17 mouse cellular contexts compared by ENCODE assay signal in genomic region chr5:36165424-36166302, GRCm38 (mm10). TPM values are rescaled to one million over a fixed set of nuclear protein-coding genes. Genes with fewer than 3 reads are reported as not detected.
DNase-seq lines count a peak whose midpoint lies in the region; ATAC-seq and TF ChIP-seq lines count a peak whose summit lies in the region.
"Had no signal": no experiment of that assay in that cellular context is flagged by ENCODE, and none has a peak within 500 bp of the region (broad histone marks: within the 10 kb centered on the region; RNA-seq: fewer than 3 reads in every experiment).

No protein-coding gene starts in this region.

- no peak overlapping the region for H3K27ac ChIP-seq in embryonic facial prominence, embryonic 14.5 days (replicated peaks; ENCODE audit: low read depth, low read length)
- peak overlapping the region; percentile 32 for H3K27ac ChIP-seq in midbrain, embryonic 14.5 days (replicated peaks; ENCODE audit: low read depth, low read length)
- H3K27ac ChIP-seq in liver, embryonic 12.5 days, result no peak overlapping the region
- H3K27ac ChIP-seq: limb, embryonic 12.5 days; stomach, postnatal 0 days had no signal

- no peaks in the 10 kb centered on the region for H3K79me3 ChIP-seq in C2C12 (ENCODE audit: low read depth)

- H3ac ChIP-seq in C2C12 (ENCODE audit: control insufficient read depth, insufficient read length, low read depth), result no peak overlapping the region

- H3K4me3 ChIP-seq in C2C12 (ENCODE audit: insufficient read depth, poor library complexity, severe bottlenecking), result no peak overlapping the region
- no peak overlapping the region for H3K4me3 ChIP-seq in embryonic facial prominence, embryonic 14.5 days (ENCODE audit: low read depth, low read length)
- H3K4me3 ChIP-seq in midbrain, embryonic 14.5 days (replicated peaks; ENCODE audit: low read depth, low read length), result no peak overlapping the region
- no peak overlapping the region for H3K4me3 ChIP-seq in liver, embryonic 12.5 days
- H3K4me3 ChIP-seq: limb, embryonic 12.5 days had no signal

- intact Hi-C loops in gastrocnemius, postnatal 14 days (cut with DNase I; ENCODE audit: low total_unique reads), result no loop called here

- H3K79me2 ChIP-seq in C2C12 (ENCODE audit: control insufficient read depth, insufficient read depth), result no peaks in the 10 kb centered on the region

- no peak overlapping the region for H3K4me2 ChIP-seq in embryonic facial prominence, embryonic 14.5 days (ENCODE audit: low read depth, low read length)
- no peak overlapping the region for H3K4me2 ChIP-seq in midbrain, embryonic 14.5 days (ENCODE audit: low read length)
- H3K4me2 ChIP-seq in liver, embryonic 12.5 days, result no peak overlapping the region
- H3K4me2 ChIP-seq: heart, embryonic 11.5 days; limb, embryonic 12.5 days had no signal

- peak; percentile 13 for TF ChIP-seq CTCF in C2C12 (IDR thresholded peaks at IDR 0.05; ENCODE audit: control insufficient read depth, insufficient read depth, insufficient read length)

- H3K36me3 ChIP-seq in C2C12 (ENCODE audit: control insufficient read depth, insufficient read depth), result no peaks in the 10 kb centered on the region
- no peaks in the 10 kb centered on the region for H3K36me3 ChIP-seq in embryonic facial prominence, embryonic 14.5 days (ENCODE audit: control insufficient read depth, insufficient read depth, low read length)
- H3K36me3 ChIP-seq in midbrain, embryonic 14.5 days (ENCODE audit: control insufficient read depth, insufficient read depth, low read length), result no peaks in the 10 kb centered on the region
- H3K36me3 ChIP-seq in liver, embryonic 12.5 days, result no peaks in the 10 kb centered on the region
- H3K36me3 ChIP-seq: limb, embryonic 12.5 days had no signal

- no peaks in the 10 kb centered on the region for H3K27me3 ChIP-seq in C2C12 (ENCODE audit: control insufficient read depth, insufficient read depth, insufficient read length)
- H3K27me3 ChIP-seq in embryonic facial prominence, embryonic 14.5 days (replicated peaks; ENCODE audit: control insufficient read depth, insufficient read depth, low read length), result no peaks in the 10 kb centered on the region
- H3K27me3 ChIP-seq in midbrain, embryonic 14.5 days (ENCODE audit: control insufficient read depth, insufficient read depth, low read length), result no peaks in the 10 kb centered on the region
- H3K27me3 ChIP-seq in liver, embryonic 12.5 days (replicated peaks), result no peaks in the 10 kb centered on the region
- H3K27me3 ChIP-seq: limb, embryonic 12.5 days had no signal

- H3K4me1 ChIP-seq in embryonic facial prominence, embryonic 14.5 days (ENCODE audit: control insufficient read depth, insufficient read depth, low read length), result no peaks in the 10 kb centered on the region
- H3K4me1 ChIP-seq in midbrain, embryonic 14.5 days (ENCODE audit: control insufficient read depth, insufficient read depth, low read length), result peaks cover 31% of the 10 kb centered on the region
- no peaks in the 10 kb centered on the region for H3K4me1 ChIP-seq in liver, embryonic 12.5 days

- 71% methylated on average over 19 of the region's 21 CpGs for WGBS in embryonic facial prominence, embryonic 14.5 days
- 43% methylated on average over 21 of the region's 21 CpGs for WGBS in midbrain, embryonic 14.5 days
- WGBS in liver, embryonic 12.5 days (ENCODE audit: insufficient replicate concordance), result 75% methylated on average over 21 of the region's 21 CpGs

- H3K9me3 ChIP-seq in embryonic facial prominence, embryonic 14.5 days (ENCODE audit: control insufficient read depth, low read length), result no peaks in the 10 kb centered on the region
- no peaks in the 10 kb centered on the region for H3K9me3 ChIP-seq in midbrain, embryonic 14.5 days (ENCODE audit: control insufficient read depth, low read length)
- H3K9me3 ChIP-seq in liver, embryonic 12.5 days (replicated peaks), result no peaks in the 10 kb centered on the region
- H3K9me3 ChIP-seq: limb, embryonic 12.5 days had no signal

- DNase-seq in gastrocnemius, postnatal 14 days, result peak; percentile 16
- DNase-seq in gastrocnemius, postnatal 25 days, result no peak
- DNase-seq in embryonic facial prominence, embryonic 14.5 days (ENCODE audit: low spot score), result peak; percentile 78
- peak; percentile 60 for DNase-seq in midbrain, embryonic 14.5 days
- DNase-seq in T-cell, adult 2 months (ENCODE audit: low spot score), result no peak
- DNase-seq: cerebellum, adult 11 months; heart, postnatal 36 days; kidney, adult 11 months; kidney, postnatal 25 days; lung, postnatal 36 days had no signal

- no peak overlapping the region for H3K9ac ChIP-seq in embryonic facial prominence, embryonic 14.5 days (ENCODE audit: low read depth, low read length)
- no peak overlapping the region for H3K9ac ChIP-seq in midbrain, embryonic 14.5 days (replicated peaks; ENCODE audit: low read length)
- no peak overlapping the region for H3K9ac ChIP-seq in liver, embryonic 12.5 days
- H3K9ac ChIP-seq: limb, embryonic 12.5 days had no signal

- peak; percentile 75; the same call in 1 of the 2 replicates for ATAC-seq in embryonic facial prominence, embryonic 14.5 days (ENCODE audit: low read depth)
- ATAC-seq in midbrain, embryonic 14.5 days (ENCODE audit: low FRiP score, low TSS enrichment), result peak; percentile 24; the same call in 1 of the 2 replicates
- ATAC-seq in liver, embryonic 12.5 days, result no peak

TF ChIP-seq in C2C12, 6 proteins besides CTCF, POLR2A, EP300 and RAD21:
- TF ChIP-seq USF1 (IDR thresholded peaks at IDR 0.05; ENCODE audit: low read depth) (no peak), MYOD1 (IDR thresholded peaks at IDR 0.05; ENCODE audit: control insufficient read depth, insufficient read length, low read depth) (peak; percentile 19)
TF ChIP-seq in C2C12: peak in this region for 1.

RNA-seq across cellular contexts. Expression of gene Psapl1, which starts 38.2 kb away (rescaled TPM):
- not detected for total RNA-seq in gastrocnemius, postnatal 14 days (2021)
- not detected for total RNA-seq in gastrocnemius, postnatal 25 days (2021)
- polyA plus RNA-seq in C2C12 (2012; fragmentation: generic; extraction: Trizol), result 0.12 TPM
- 3.6 and 7.5 TPM in 2 replicates for polyA plus RNA-seq in embryonic facial prominence, embryonic 14.5 days (2014; fragmentation: Nextera tagmentation; extraction: Ambion mirVana)
- not detected in 2 replicates for polyA plus RNA-seq in midbrain, embryonic 14.5 days (2014; fragmentation: Nextera tagmentation; extraction: Ambion mirVana)
- not detected in 2 replicates for polyA plus RNA-seq in liver, embryonic 12.5 days (2016; fragmentation: Nextera tagmentation; extraction: Ambion mirVana)
- total RNA-seq: heart, postnatal 36 days; monocyte, adult 5-6 weeks had no signal
- polyA plus RNA-seq: limb, embryonic 12.5 days; liver, embryonic 16.5 days had no signal

Comparison
In these comparisons a context has a peak if more than half of its experiments do, and no peak if none do; other contexts are left out.
1. DNase-seq: peak in gastrocnemius, postnatal 14 days (single experiment), embryonic facial prominence, embryonic 14.5 days (single experiment) and midbrain, embryonic 14.5 days (single experiment); none in gastrocnemius, postnatal 25 days (single experiment) and T-cell, adult 2 months (single experiment).